Mouse (Mus musculus) lung, adult 2 months (tissue): Measurements from ENCODE around the gene Serpini1. TPM values are rescaled to one million over a fixed set of nuclear protein-coding genes. Genes with fewer than 3 reads are reported as not detected.

ENCODE experiments used
- DNase-seq: peaks from one replicate; pipeline ENCODE4 v3.0.0; 2022
- H3K4me1 ChIP-seq: fragments of 200-500 bp; 2 replicates; pipeline ENCODE4 v1.6.1; 2011; ENCODE audit warnings: low read length; ENCODE audit not compliant: control insufficient read depth, insufficient read depth
- H3K4me3 ChIP-seq: fragments of 200-500 bp; replicated peaks from 2 replicates; pipeline ENCODE3; 2011; ENCODE audit warnings: low read depth, mild to moderate bottlenecking, control low read depth, low read length; ENCODE audit errors: extremely low read depth
- CTCF ChIP-seq: fragments of 200-500 bp; IDR thresholded peaks from 2 replicates; pipeline ENCODE4 v1.5.1; 2011; ENCODE audit warnings: mild to moderate bottlenecking, low read length, control low read depth; ENCODE audit not compliant: insufficient read depth
- POLR2A ChIP-seq: fragments of 200-500 bp; IDR thresholded peaks from 2 replicates; pipeline ENCODE4 v1.6.1; 2011; ENCODE audit warnings: low read depth, mild to moderate bottlenecking, control low read depth, low read length, borderline replicate concordance; ENCODE audit errors: extremely low read depth
- WGBS: fragments of 180-500 bp; shearing (Covaris S2); methylation state at CpG from one replicate; pipeline ENCODE4 v1.1.7; 2018; 5-methylcytosine and 5-hydroxymethylcytosine counted together
- polyA plus RNA-seq: library from polyadenylated mRNA; depleted of rRNA; stranded (reverse); fragments of >200 nt; gene quantifications from 2 replicates; pipeline ENCODE4 v1.2.3, GENCODE M21; 2012

Serpini1 gene
- polyA plus RNA-seq, 1 experiment: 0.19 TPM

DNA sequence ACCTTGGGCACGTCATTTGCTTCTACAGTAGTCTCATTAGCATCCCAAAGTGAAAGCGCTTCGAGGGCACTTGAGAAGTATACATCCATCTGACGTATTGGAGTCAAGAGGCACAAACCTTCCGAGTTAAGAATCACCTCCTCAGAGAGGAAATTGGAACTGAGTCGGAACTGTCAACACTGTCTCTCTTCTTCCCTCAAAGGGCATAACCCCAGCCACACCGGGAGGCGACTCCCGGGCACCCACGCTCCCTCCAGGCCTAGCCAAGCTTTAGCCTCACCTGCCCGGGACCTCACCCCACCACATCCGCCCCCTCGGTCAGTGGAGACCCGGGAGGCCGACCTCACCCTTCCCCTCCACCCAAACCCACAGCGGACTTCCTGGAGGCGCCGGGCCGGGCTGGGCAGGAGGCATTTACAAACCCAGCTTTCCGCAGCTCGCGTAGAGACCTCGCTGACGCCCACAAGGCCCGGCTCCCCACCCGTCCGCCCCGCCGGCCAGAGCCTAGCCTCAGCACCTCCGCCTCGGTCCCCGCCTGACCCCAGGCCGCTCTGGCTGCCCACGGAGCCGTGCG lies 1.1 kb upstream of the Serpini1 start:
- H3K4me1 ChIP-seq: peaks cover 7% of the 10 kb centered on the region
- no peak for TF ChIP-seq CTCF
- no peak for TF ChIP-seq POLR2A
- under 1% methylated on average over 36 of the region's 36 CpGs for WGBS
- H3K4me3 ChIP-seq: peak overlapping the region; percentile 98
- DNase-seq: no peak

DNA sequence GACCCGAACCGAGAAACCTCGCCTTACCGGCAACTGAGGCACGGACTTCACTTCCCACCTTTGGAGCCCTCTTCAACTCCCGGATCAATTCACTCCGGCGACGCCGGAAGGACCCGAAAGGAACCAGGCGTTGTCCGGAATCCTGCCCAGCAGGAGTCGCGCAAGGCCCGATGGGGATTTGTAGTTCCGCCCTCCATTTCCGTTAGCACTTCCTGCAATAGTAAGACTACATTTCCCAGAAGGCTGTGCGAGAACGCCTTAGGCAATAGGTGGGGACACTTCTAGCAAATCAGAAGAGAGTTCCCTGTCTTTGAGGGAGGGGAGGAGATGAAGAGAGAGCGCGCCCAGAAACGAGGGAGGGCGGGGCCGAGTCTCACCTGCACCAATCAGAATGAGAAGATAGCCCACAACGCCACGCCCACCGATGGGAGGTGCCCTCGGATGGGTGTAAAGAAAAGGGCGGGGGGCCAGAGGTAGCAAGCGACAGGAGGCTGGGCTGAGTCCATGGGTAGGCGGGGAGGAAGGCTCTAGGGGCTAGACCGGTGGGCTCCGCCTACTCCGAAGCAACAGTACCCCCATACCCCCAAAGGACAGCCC lies 554 bp upstream of the Serpini1 start, which contains the start of gene Pdcd10:
Gene Pdcd10, minus strand, starts transcription at position 162 of the 597 bp plus-strand sequence.
- Histone ChIP-seq H3K4me3 (peak within 1 kb of the TSS; percentile 98), H3K4me1 (peaks cover 7% of the 10 kb centered on the region)
- DNase-seq: peak; percentile 98
- TF ChIP-seq CTCF: 0 out of 2 replicates have a peak, but pooled peaks have one; percentile 2
- peak; percentile 65; the same call in 1 of the 2 replicates for TF ChIP-seq POLR2A
- under 1% methylated on average over 35 of the region's 35 CpGs for WGBS

DNA sequence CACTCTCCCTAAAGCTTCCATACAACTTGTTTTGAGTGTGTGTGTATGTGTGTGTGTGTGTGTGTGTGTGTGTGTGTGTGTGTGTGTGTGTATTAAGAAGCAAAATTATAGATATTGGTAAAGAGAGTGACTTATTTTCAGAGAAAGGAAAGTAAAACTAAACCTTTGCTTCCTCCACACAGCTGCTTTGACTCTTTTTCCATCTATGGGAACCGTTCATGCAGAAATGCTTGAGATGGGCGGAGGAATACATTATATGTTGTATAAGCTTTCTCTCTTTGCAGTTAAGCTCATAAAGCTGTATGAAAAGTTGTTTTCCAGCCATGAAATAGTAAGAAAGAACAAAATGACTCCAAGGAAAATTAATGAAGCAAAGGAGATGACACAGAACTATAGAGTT lies 16.7 kb downstream of the Serpini1 start:
- Histone ChIP-seq H3K4me1 (no peaks in the 10 kb centered on the region), H3K4me3 (no peak overlapping the region)
- no peak for DNase-seq
- TF ChIP-seq POLR2A (no peak), CTCF (no peak)
- 66% methylated on average over 2 of the region's 2 CpGs for WGBS

DNA sequence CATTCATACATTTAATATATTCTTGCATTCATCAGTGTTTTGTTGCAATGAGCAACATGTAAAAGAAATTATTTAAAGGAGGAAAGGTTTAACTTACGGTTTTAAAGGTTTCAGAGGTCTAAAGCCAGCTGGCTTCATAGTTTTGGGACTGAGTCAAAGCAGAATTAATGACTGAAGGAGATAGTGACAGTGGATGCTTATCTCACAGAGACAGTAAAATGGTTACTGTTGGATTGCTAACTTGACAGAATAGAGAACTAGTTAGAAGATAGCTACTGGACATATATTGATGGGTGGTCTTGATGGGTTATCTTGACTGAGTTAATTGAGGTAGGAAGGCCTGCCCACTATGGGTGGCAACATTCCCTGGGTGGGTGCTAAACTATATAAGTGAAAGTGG lies 18.2 kb downstream of the Serpini1 start:
- no peak for DNase-seq
- WGBS: 67% methylated on average over 1 of the region's 1 CpGs
- no peaks in the 10 kb centered on the region for H3K4me1 ChIP-seq
- TF ChIP-seq POLR2A (no peak), CTCF (no peak)
- no peak overlapping the region for H3K4me3 ChIP-seq

DNA sequence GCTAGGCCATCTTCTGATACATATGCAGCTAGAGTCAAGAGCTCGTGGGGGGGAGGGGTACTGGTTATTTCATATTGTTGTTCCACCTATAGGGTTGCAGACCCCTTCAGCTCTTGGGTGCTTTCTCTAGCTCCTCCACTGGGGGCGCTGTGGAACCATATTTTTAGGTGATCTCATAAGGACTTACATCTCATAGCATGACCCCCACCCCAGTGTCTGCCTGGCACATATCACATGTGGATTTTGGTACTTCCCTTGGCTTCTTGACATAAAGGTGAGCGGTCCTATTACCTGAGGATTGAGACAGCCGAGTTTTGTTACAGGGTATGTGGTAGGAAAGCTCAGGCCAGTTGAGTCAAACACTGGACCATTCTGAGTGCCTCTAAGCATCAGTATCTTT lies 22.0 kb downstream of the Serpini1 start:
- TF ChIP-seq POLR2A (no peak), CTCF (no peak)
- WGBS: 49% methylated on average over 4 of the region's 4 CpGs
- peak; percentile 24 for DNase-seq
- Histone ChIP-seq H3K4me3 (no peak overlapping the region), H3K4me1 (no peaks in the 10 kb centered on the region)

DNA sequence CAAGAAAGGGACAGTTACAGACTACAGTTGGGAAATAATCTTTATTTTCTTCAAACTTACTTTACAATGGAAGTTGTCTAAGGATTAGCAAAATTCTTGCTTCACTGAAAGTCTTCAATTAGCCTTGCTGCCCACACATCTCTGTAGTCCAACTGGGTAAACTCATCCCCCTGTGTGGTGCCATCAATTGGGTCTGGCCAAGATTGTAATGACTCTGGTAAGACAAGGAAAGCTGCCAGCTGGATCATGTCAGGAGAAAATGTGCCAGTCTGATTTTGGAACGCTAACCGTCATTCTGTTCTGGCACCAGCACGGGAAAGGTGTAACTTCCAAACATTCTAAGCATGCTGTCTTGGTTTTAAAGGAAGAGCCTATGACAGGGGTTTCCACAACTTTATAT lies 25.9 kb downstream of the Serpini1 start:
- TF ChIP-seq POLR2A (no peak), CTCF (no peak)
- DNase-seq: no peak
- no peaks in the 10 kb centered on the region for H3K4me1 ChIP-seq
- 76% methylated on average over 3 of the region's 3 CpGs for WGBS
- no peak overlapping the region for H3K4me3 ChIP-seq

DNA sequence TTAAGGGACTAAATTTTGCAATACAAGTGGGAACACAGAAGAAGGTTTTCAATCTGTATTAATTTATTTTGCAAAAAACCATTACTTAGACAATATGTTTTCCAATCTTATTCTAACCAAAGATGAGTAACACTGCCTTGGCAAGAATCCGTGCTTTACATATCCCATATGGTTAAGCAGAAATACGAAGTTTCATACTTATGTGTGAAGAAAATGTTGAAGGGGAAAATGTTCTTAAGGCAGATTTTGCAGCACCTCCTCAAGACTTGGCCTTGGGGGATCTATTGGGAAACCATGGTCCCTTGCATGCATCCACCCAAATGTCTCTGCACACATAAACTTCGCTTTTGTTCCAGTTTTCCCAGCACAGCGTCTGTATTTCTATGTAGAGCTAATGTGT lies 27.6 kb downstream of the Serpini1 start:
- H3K4me3 ChIP-seq: no peak overlapping the region
- H3K4me1 ChIP-seq: no peaks in the 10 kb centered on the region
- no peak for DNase-seq
- 80% methylated on average over 4 of the region's 4 CpGs for WGBS
- TF ChIP-seq CTCF: no peak

DNA sequence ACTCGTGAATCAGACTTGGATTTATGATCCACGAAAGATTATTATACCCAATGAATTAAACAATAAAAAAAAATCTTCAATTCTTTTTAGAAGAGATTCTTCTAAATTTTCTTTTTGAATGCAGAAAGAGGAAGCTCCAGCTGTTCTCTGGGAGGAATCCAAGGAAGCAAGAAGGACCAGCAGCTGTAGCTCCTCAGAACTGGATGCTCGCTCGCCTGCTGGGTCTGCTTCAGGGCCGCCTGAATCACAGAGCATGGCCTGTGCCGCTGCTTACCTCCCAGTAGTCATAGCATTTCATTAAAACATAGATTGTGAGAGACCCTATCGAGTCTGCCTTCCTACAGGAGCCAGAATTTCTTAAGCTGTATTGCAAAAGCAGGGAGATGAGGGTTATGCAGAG lies 53.7 kb downstream of the Serpini1 start:
- H3K4me1 ChIP-seq: no peaks in the 10 kb centered on the region
- DNase-seq: no peak
- 64% methylated on average over 7 of the region's 7 CpGs for WGBS
- no peak overlapping the region for H3K4me3 ChIP-seq
- TF ChIP-seq CTCF (no peak), POLR2A (no peak)

DNA sequence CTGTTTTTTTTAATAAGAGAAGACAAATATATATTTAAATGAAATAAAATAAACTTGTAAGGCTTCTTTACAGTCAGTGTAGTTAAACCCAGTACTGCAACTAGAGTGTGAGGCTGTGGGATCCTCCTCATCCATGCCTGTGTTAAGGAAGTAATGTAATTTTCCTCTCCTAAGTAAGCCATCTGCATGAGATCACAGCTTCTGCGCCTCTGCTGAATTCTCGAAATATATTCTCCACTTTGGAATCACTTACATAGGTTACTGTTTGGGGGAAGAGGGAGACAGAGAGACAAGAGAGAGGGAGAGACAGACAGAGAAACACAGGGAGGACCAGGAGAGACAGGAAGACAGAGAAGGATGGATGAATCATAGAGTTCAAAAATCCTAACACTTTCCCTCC lies 67.3 kb downstream of the Serpini1 start:
- DNase-seq: no peak
- WGBS: 90% methylated on average over 2 of the region's 2 CpGs
- no peak for TF ChIP-seq POLR2A
- no peak for TF ChIP-seq CTCF
- no peak overlapping the region for H3K4me3 ChIP-seq
- H3K4me1 ChIP-seq: no peaks in the 10 kb centered on the region

DNA sequence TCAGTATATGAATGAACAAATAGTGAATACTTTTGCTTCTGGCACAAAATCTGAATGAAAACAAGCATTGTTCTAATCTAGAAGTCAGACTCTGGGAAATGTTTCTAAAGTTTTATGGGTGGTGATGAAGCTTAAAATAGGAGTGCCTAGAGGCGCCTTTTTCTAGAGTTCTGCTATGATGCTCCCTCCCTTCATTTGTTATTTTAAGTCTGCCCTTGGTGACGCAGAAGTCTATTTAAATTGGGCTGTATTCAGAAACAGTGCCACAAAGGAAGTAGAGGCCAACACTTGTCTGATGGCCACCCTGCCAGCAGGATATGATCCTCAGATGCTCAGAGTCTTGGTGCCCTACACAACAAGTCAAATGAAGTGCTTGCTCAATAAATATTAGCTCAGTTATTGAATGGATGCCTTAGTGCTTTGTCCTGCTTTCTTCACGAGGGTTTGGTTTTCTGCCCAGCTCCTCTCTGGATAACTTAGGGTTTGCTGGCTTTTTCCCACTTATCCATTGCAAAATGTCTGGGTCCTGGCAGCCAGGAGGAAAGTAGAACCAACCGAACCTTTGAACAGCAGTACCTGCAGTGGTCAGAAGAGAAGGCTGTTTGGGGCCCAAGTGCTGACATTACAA lies 73.8 kb downstream of the Serpini1 start:
- TF ChIP-seq CTCF (no peak), POLR2A (no peak)
- DNase-seq: peak; percentile 11
- Histone ChIP-seq H3K4me1 (no peaks in the 10 kb centered on the region; the same call in 1 of the 2 replicates), H3K4me3 (no peak overlapping the region)
- 51% methylated on average over 4 of the region's 4 CpGs for WGBS
